Mouse (Mus musculus): ENCODE results near the gene Lyrm2. TPM values are rescaled to one million over a fixed set of nuclear protein-coding genes. Genes with fewer than 3 reads are reported as not detected.
A peak's percentile ranks its signal among the peaks of the same experiment; 100 is the strongest.

The Lyrm2 gene
- total and polyA plus RNA-seq, 2 experiments from 2014 or later = 27.3 to 117 TPM

DNA sequence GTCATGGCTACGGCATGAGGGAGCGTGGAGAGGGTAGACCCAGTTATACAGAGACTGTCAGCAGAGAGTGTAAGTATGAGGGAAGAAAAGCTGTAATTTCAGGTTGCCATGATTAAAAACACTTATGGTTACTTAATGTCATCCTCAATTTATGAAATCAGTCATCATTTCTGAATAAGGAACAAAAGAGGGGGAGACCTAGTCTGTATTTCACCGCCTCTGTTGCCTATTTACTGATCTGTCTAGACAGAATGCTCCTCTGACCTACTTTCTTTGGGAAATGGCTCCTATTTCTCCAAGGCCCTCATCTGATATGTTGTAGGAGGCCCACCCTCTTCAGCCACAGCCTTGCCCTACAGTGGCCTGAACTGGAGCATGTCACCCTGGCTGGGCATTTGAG, 20.6 kb downstream of the Lyrm2 start:
- 98% methylated on average over 3 of the region's 3 CpGs for WGBS
- H3K27ac ChIP-seq (ENCODE audit: low read depth, low read length) = no peak overlapping the region
- ATAC-seq (ENCODE audit: low FRiP score) (no peak), DNase-seq (ENCODE audit: low spot score) (no peak)
- H3K4me1 ChIP-seq (ENCODE audit: insufficient read depth, low read length) = no peaks in the 10 kb centered on the region
- no peak overlapping the region for H3K4me3 ChIP-seq (ENCODE audit: low read depth, low read length)
- H3K9me3 ChIP-seq (ENCODE audit: low read length) = no peaks in the 10 kb centered on the region
- no peak overlapping the region for H3K9ac ChIP-seq (replicated peaks; ENCODE audit: low read length, poor library complexity, severe bottlenecking)
- H3K27me3 ChIP-seq (ENCODE audit: insufficient read depth, low read length) = no peaks in the 10 kb centered on the region
- no peak overlapping the region for H3K4me2 ChIP-seq (ENCODE audit: low read depth, low read length, poor library complexity, severe bottlenecking)
- no peak for TF ChIP-seq CTCF (IDR thresholded peaks at IDR 0.05)
- H3K36me3 ChIP-seq (ENCODE audit: insufficient read depth, low read length) = peaks cover 24% of the 10 kb centered on the region

DNA sequence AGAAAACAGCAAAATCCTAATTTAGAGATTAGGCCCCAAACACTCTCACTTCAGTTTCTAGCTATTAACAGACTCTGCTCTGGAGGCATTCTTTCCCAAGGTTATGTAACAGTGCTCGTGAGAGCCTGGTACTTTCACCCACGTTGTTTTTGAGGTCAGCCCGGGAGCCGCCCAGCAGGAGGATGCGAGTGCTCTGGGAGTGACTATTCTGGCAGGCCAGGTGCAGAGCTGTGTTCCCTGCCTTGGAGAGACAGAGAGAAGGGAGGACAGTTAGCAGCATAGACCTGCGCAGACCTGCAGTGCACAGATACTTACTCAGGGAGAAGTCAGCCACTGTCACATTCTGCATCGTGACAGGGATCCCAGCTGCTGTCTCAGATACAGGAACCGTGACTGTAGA, 24.2 kb downstream of the Lyrm2 start:
- Histone ChIP-seq H3K9me3 (ENCODE audit: low read length) (no peaks in the 10 kb centered on the region), H3K4me2 (ENCODE audit: low read depth, low read length, poor library complexity, severe bottlenecking) (no peak overlapping the region), H3K4me3 (ENCODE audit: low read depth, low read length) (no peak overlapping the region), H3K9ac (replicated peaks; ENCODE audit: low read length, poor library complexity, severe bottlenecking) (no peak overlapping the region), H3K27ac (ENCODE audit: low read depth, low read length) (no peak overlapping the region), H3K4me1 (ENCODE audit: insufficient read depth, low read length) (no peaks in the 10 kb centered on the region), H3K27me3 (ENCODE audit: insufficient read depth, low read length) (no peaks in the 10 kb centered on the region), H3K36me3 (ENCODE audit: insufficient read depth, low read length) (peaks cover 13% of the 10 kb centered on the region; the same call in 1 of the 2 replicates)
- 63% methylated on average over 8 of the region's 8 CpGs for WGBS
- TF ChIP-seq CTCF (IDR thresholded peaks at IDR 0.05) = no peak
- no peak for DNase-seq (ENCODE audit: low spot score)
- no peak for ATAC-seq (ENCODE audit: low FRiP score)

DNA sequence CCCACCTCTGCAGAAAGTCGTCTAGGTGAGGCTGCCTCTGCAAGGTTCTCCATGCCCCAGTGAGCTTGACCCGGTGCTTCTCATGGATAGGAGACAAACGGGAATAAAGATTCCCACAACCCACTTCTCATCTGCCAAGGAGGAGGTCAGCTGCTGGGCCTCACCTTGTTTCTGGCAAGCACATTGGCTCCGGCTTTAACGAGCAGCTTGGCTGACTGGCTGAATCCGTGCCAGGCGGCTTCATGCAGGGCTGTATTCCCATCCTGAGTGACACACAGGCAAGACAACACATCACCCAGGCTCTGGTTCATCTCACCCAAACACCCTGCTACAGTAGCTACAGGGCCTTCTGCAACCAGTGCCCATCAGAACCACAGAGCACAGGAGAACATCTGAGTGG, 26.9 kb downstream of the Lyrm2 start:
- ATAC-seq (ENCODE audit: low FRiP score) (no peak; the same call in 1 of the 2 replicates), DNase-seq (ENCODE audit: low spot score) (peak; percentile 77)
- Histone ChIP-seq H3K4me2 (ENCODE audit: low read depth, low read length, poor library complexity, severe bottlenecking) (no peak overlapping the region), H3K4me1 (ENCODE audit: insufficient read depth, low read length) (no peaks in the 10 kb centered on the region), H3K4me3 (ENCODE audit: low read depth, low read length) (no peak overlapping the region), H3K9ac (replicated peaks; ENCODE audit: low read length, poor library complexity, severe bottlenecking) (no peak overlapping the region), H3K27ac (ENCODE audit: low read depth, low read length) (no peak overlapping the region), H3K9me3 (ENCODE audit: low read length) (no peaks in the 10 kb centered on the region), H3K36me3 (ENCODE audit: insufficient read depth, low read length) (0 out of 2 replicates have a peak, but pooled peaks cover 6% of the 10 kb centered on the region), H3K27me3 (ENCODE audit: insufficient read depth, low read length) (no peaks in the 10 kb centered on the region)
- 53% methylated on average over 7 of the region's 7 CpGs for WGBS
- TF ChIP-seq CTCF (IDR thresholded peaks at IDR 0.05) = no peak

- H3K4me2 ChIP-seq (ENCODE audit: low read depth, low read length, poor library complexity, severe bottlenecking) = no peak overlapping the region
- 0 out of 2 replicates have a peak, but pooled peaks cover 3% of the 10 kb centered on the region for H3K36me3 ChIP-seq (ENCODE audit: insufficient read depth, low read length)
- H3K4me3 ChIP-seq (ENCODE audit: low read depth, low read length) = no peak overlapping the region
- no peak overlapping the region for H3K9ac ChIP-seq (replicated peaks; ENCODE audit: low read length, poor library complexity, severe bottlenecking)
- no peak for ATAC-seq (ENCODE audit: low FRiP score)
- H3K4me1 ChIP-seq (ENCODE audit: insufficient read depth, low read length) = no peaks in the 10 kb centered on the region
- H3K9me3 ChIP-seq (ENCODE audit: low read length) = no peaks in the 10 kb centered on the region
- no peak for DNase-seq (ENCODE audit: low spot score)
- WGBS = 94% methylated on average over 10 of the region's 10 CpGs
- H3K27ac ChIP-seq (ENCODE audit: low read depth, low read length) = no peak overlapping the region
- H3K27me3 ChIP-seq (ENCODE audit: insufficient read depth, low read length) = no peaks in the 10 kb centered on the region
- no peak for TF ChIP-seq CTCF (IDR thresholded peaks at IDR 0.05)
Measured at GRCm38 (mm10) chr4:32828385-32829077, 28.5 kb downstream of the Lyrm2 start.

DNA sequence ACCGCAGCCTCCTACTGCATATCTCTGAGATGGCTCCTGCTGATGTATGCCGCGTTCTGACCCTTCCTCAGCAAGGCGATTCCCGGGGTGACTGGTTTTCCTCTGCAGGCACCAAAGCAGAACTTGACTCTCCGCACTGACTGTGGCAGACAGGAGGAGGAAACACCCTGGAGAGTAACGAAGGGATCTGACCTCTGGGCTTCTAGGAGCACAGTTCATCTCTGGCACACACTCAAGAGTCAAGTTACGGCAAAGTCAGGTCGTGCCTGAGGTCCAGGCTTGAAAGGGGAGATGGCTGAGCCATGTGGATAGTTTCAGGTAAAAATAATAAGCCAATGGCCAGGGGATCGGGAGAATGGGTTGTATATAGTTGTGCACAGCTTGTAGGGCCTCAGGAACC, 29.3 kb downstream of the Lyrm2 start:
- no peak for TF ChIP-seq CTCF (IDR thresholded peaks at IDR 0.05)
- Histone ChIP-seq H3K27me3 (ENCODE audit: insufficient read depth, low read length) (no peaks in the 10 kb centered on the region), H3K4me2 (ENCODE audit: low read depth, low read length, poor library complexity, severe bottlenecking) (no peak overlapping the region), H3K36me3 (ENCODE audit: insufficient read depth, low read length) (0 out of 2 replicates have a peak, but pooled peaks cover 2% of the 10 kb centered on the region), H3K27ac (ENCODE audit: low read depth, low read length) (no peak overlapping the region), H3K4me1 (ENCODE audit: insufficient read depth, low read length) (no peaks in the 10 kb centered on the region), H3K4me3 (ENCODE audit: low read depth, low read length) (no peak overlapping the region), H3K9me3 (ENCODE audit: low read length) (no peaks in the 10 kb centered on the region), H3K9ac (replicated peaks; ENCODE audit: low read length, poor library complexity, severe bottlenecking) (no peak overlapping the region)
- ATAC-seq (ENCODE audit: low FRiP score) (no peak), DNase-seq (ENCODE audit: low spot score) (no peak)
- 76% methylated on average over 10 of the region's 10 CpGs for WGBS

- no peak for TF ChIP-seq CTCF (IDR thresholded peaks at IDR 0.05)
- Histone ChIP-seq H3K9me3 (ENCODE audit: low read length) (no peaks in the 10 kb centered on the region), H3K9ac (replicated peaks; ENCODE audit: low read length, poor library complexity, severe bottlenecking) (no peak overlapping the region), H3K27me3 (ENCODE audit: insufficient read depth, low read length) (no peaks in the 10 kb centered on the region), H3K4me3 (ENCODE audit: low read depth, low read length) (peak overlapping the region; percentile 20), H3K36me3 (ENCODE audit: insufficient read depth, low read length) (no peaks in the 10 kb centered on the region), H3K4me2 (ENCODE audit: low read depth, low read length, poor library complexity, severe bottlenecking) (peak overlapping the region; percentile 47), H3K27ac (ENCODE audit: low read depth, low read length) (no peak overlapping the region), H3K4me1 (ENCODE audit: insufficient read depth, low read length) (no peaks in the 10 kb centered on the region)
- DNase-seq (ENCODE audit: low spot score) (peak; percentile 43), ATAC-seq (ENCODE audit: low FRiP score) (peak; percentile 68; the same call in 1 of the 2 replicates)
- 51% methylated on average over 17 of the region's 17 CpGs for WGBS
Measured at GRCm38 (mm10) chr4:32833494-32834282, 33.6 kb downstream of the Lyrm2 start.

All from midbrain, postnatal 0 days (tissue).